Mouse (Mus musculus) heart, postnatal 0 days (tissue): ENCODE data around the gene Kif5c.

Experiments used
- CTCF ChIP-seq: IDR thresholded peaks from 2 replicates; pipeline ENCODE4 v1.5.1; 2016; ENCODE audit warnings: antibody characterized with exemption, control low read depth, low read depth
- EP300 ChIP-seq: IDR thresholded peaks from 2 replicates; pipeline ENCODE4 v1.6.1; 2016; ENCODE audit warnings: antibody characterized with exemption, low read depth

DNA sequence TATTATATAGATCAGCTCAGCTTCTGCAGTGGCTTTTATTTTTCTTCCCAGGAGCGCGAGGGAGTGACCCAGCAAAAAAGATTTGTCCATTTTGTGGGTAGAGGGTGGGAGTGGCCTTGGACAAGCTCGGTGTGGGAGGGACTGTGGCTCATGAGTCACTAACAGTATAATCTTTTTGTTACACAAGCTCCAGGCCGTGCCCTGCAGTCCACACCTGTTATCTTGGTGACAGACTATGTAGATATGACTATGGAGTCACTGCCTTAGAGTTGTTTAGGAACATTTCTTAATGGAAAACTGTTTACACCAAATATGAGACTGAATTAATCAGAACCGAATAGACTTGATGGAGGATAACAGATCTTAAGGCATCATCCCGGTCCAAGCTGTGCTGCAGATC, 194.9 kb downstream of the Kif5c start:
- TF ChIP-seq CTCF (no peak), EP300 (no peak)
